Mouse (Mus musculus) ES-E14 (cell line): Measurements from ENCODE around the gene Cd48.

Experiments used
- CHD2 ChIP-seq: IDR thresholded peaks from 2 replicates; pipeline ENCODE4 v1.6.1; 2014; ENCODE audit warnings: mild to moderate bottlenecking, low read depth, low read length, inconsistent platforms
- HCFC1 ChIP-seq: IDR thresholded peaks from 2 replicates; pipeline ENCODE4 v1.6.1; 2012; ENCODE audit warnings: low read length, inconsistent platforms, borderline replicate concordance; ENCODE audit not compliant: insufficient read depth

DNA sequence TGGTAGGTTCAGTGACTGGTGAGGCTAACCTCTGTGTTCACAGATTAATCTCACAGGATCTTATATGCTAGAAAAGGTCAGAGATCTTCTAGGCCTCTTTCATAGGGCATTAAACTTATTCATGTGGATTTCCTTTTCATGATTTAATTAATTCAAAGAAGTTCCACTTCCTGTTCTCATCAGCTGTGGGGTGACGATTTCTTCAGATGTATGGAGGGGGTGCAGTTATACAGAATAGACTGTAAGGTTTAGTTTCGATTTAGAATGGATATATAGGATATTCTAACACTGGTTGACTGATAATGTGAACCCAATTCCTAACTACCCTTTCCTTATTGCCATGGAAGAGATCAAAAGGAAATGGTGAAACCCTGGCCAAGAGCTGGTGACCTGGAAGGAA is 20.3 kb upstream of the Cd48 start:
- no peak for TF ChIP-seq HCFC1
- no peak for TF ChIP-seq CHD2
